Mouse (Mus musculus) erythroblast, embryonic 14.5 days (primary cell): Measurements from ENCODE around the gene P3h2. TPM values are rescaled to one million over a fixed set of nuclear protein-coding genes. Genes with fewer than 3 reads are reported as not detected.

Source experiments
- H3K27me3 ChIP-seq: 2 replicates; pipeline ENCODE4 v1.6.1; 2012; ENCODE audit warnings: inconsistent platforms; ENCODE audit not compliant: control insufficient read depth
- H3K36me3 ChIP-seq: 2 replicates; pipeline ENCODE4 v1.6.1; 2012; ENCODE audit warnings: mild to moderate bottlenecking, inconsistent platforms; ENCODE audit not compliant: control insufficient read depth
- H3K4me1 ChIP-seq: 2 replicates; pipeline ENCODE4 v1.6.1; 2012; ENCODE audit warnings: inconsistent platforms; ENCODE audit not compliant: control insufficient read depth
- H3K4me3 ChIP-seq: replicated peaks from 2 replicates; pipeline ENCODE3; 2012; ENCODE audit warnings: moderate library complexity, mild to moderate bottlenecking, inconsistent platforms
- H3K9me3 ChIP-seq: 2 replicates; pipeline ENCODE4 v1.6.1; 2012; ENCODE audit warnings: low read length, inconsistent platforms, mixed read lengths; ENCODE audit not compliant: control insufficient read depth
- GATA1 ChIP-seq: IDR thresholded peaks from 2 replicates; pipeline ENCODE4 v1.6.1; 2012; ENCODE audit warnings: low read length, inconsistent platforms, mixed read lengths
- TAL1 ChIP-seq: IDR thresholded peaks from 3 replicates; pipeline ENCODE4 v1.6.1; 2012; ENCODE audit warnings: low read length, inconsistent platforms, mixed read lengths
- polyA plus RNA-seq: library from polyadenylated mRNA; stranded (reverse); fragments of >175 nt; gene quantifications from 2 replicates; pipeline ENCODE4 v1.2.3, GENCODE M21; 2012

Gene P3h2
- polyA plus RNA-seq, 1 experiment, result not detected

GRCm38 (mm10) chr16:25970720-25971119 lies 134.9 kb downstream of the P3h2 start:
- H3K4me1 ChIP-seq, result no peaks in the 10 kb centered on the region
- H3K4me3 ChIP-seq, result no peak overlapping the region
- H3K27me3 ChIP-seq, result no peaks in the 10 kb centered on the region
- no peak for TF ChIP-seq GATA1
- TF ChIP-seq TAL1, result no peak
- H3K9me3 ChIP-seq, result no peaks in the 10 kb centered on the region
- H3K36me3 ChIP-seq, result no peaks in the 10 kb centered on the region

- no peaks in the 10 kb centered on the region for H3K27me3 ChIP-seq
- no peak for TF ChIP-seq GATA1
- TF ChIP-seq TAL1, result no peak
- H3K4me1 ChIP-seq, result no peaks in the 10 kb centered on the region
- H3K4me3 ChIP-seq, result no peak overlapping the region
- H3K36me3 ChIP-seq, result no peaks in the 10 kb centered on the region
- no peaks in the 10 kb centered on the region for H3K9me3 ChIP-seq
Observed at GRCm38 (mm10) chr16:25970193-25970592, 135.4 kb downstream of the P3h2 start.

GRCm38 (mm10) chr16:25967297-25967696 lies 138.3 kb downstream of the P3h2 start:
- Histone ChIP-seq H3K4me1 (no peaks in the 10 kb centered on the region), H3K4me3 (no peak overlapping the region), H3K9me3 (no peaks in the 10 kb centered on the region), H3K27me3 (no peaks in the 10 kb centered on the region), H3K36me3 (no peaks in the 10 kb centered on the region)
- TF ChIP-seq TAL1, result no peak
- TF ChIP-seq GATA1, result no peak

GRCm38 (mm10) chr16:25963856-25964255 lies 141.7 kb downstream of the P3h2 start:
- TF ChIP-seq GATA1, result no peak
- no peak for TF ChIP-seq TAL1
- Histone ChIP-seq H3K9me3 (no peaks in the 10 kb centered on the region), H3K4me1 (no peaks in the 10 kb centered on the region), H3K4me3 (no peak overlapping the region), H3K27me3 (no peaks in the 10 kb centered on the region), H3K36me3 (no peaks in the 10 kb centered on the region)

- Histone ChIP-seq H3K9me3 (no peaks in the 10 kb centered on the region), H3K27me3 (no peaks in the 10 kb centered on the region), H3K36me3 (no peaks in the 10 kb centered on the region), H3K4me1 (no peaks in the 10 kb centered on the region), H3K4me3 (no peak overlapping the region)
- TF ChIP-seq TAL1 (no peak), GATA1 (no peak)
Observed at GRCm38 (mm10) chr16:25960345-25960744, 145.2 kb downstream of the P3h2 start.

- H3K27me3 ChIP-seq, result no peaks in the 10 kb centered on the region
- TF ChIP-seq TAL1, result no peak
- TF ChIP-seq GATA1, result no peak
- H3K4me3 ChIP-seq, result no peak overlapping the region
- no peaks in the 10 kb centered on the region for H3K36me3 ChIP-seq
- H3K4me1 ChIP-seq, result no peaks in the 10 kb centered on the region
- no peaks in the 10 kb centered on the region for H3K9me3 ChIP-seq
Observed at GRCm38 (mm10) chr16:25959929-25960328, 145.7 kb downstream of the P3h2 start.

- H3K4me1 ChIP-seq, result no peaks in the 10 kb centered on the region
- H3K4me3 ChIP-seq, result no peak overlapping the region
- no peaks in the 10 kb centered on the region for H3K36me3 ChIP-seq
- TF ChIP-seq TAL1 (no peak), GATA1 (no peak)
- H3K9me3 ChIP-seq, result no peaks in the 10 kb centered on the region
- no peaks in the 10 kb centered on the region for H3K27me3 ChIP-seq
Observed at GRCm38 (mm10) chr16:25958650-25959238, 146.8 kb downstream of the P3h2 start.

GRCm38 (mm10) chr16:25958213-25958612 lies 147.4 kb downstream of the P3h2 start:
- TF ChIP-seq GATA1 (no peak), TAL1 (no peak)
- H3K4me1 ChIP-seq, result no peaks in the 10 kb centered on the region

GRCm38 (mm10) chr16:25956831-25957230 lies 148.8 kb downstream of the P3h2 start:
- Histone ChIP-seq H3K9me3 (no peaks in the 10 kb centered on the region), H3K36me3 (no peaks in the 10 kb centered on the region), H3K4me3 (no peak overlapping the region), H3K4me1 (no peaks in the 10 kb centered on the region), H3K27me3 (no peaks in the 10 kb centered on the region)
- TF ChIP-seq TAL1 (no peak), GATA1 (no peak)

More at GRCm38 (mm10) chr16:25958213-25958612, 147.4 kb downstream of the P3h2 start:
- no peaks in the 10 kb centered on the region for H3K27me3 ChIP-seq
- H3K9me3 ChIP-seq, result no peaks in the 10 kb centered on the region
- H3K36me3 ChIP-seq, result no peaks in the 10 kb centered on the region
- no peak overlapping the region for H3K4me3 ChIP-seq

- H3K36me3 ChIP-seq, result no peaks in the 10 kb centered on the region
- no peaks in the 10 kb centered on the region for H3K4me1 ChIP-seq
- H3K9me3 ChIP-seq, result no peaks in the 10 kb centered on the region
- no peaks in the 10 kb centered on the region for H3K27me3 ChIP-seq
- TF ChIP-seq GATA1 (no peak), TAL1 (no peak)
- no peak overlapping the region for H3K4me3 ChIP-seq
Observed at GRCm38 (mm10) chr16:25954614-25955013, 151.0 kb downstream of the P3h2 start.
